Mouse (Mus musculus) cerebral cortex, adult 2 months (tissue): Measurements from ENCODE around the gene Htr2c.

Experiments
- WGBS: fragments of 180-500 bp; shearing (Covaris S2); methylation state at CpG from one replicate; pipeline ENCODE4 v1.1.7; 2018; 5-methylcytosine and 5-hydroxymethylcytosine counted together

Gene Htr2c

DNA sequence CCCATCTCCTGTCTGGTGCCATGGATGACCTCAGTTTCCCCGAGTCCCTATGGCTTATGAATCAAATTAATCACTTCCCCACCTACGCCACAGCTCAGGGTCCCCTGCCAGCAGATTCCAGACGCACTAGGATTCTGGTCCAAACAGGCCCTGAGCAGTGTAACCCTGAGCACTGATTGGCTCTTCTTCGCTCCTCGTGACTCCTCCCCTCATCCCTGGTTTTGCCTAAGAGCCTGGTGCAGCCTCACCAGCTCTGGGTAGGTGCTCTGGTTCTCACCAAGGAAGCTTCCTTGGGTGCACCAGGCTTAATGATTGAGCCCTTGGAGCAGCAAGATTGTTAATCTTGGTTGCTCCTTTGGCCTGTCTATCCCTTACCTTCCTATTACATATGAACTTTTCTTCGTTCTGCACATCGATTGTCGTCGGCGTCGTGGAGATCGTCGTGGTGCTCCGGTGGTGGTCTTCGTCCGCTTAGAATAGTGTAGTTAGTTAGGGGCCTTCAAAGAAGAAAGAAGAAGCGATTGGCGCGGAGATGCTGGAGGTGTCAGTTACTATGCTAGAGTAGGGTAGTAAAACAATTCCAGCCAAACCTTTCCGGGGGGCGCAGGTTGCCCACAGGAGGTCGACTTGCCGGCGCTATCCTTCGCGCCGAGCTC lies at the start of gene Htr2c:
Gene Htr2c (plus strand): TSS at position 256 of the 656 bp plus-strand sequence.
- 9% methylated on average over 27 of the region's 27 CpGs for WGBS

DNA sequence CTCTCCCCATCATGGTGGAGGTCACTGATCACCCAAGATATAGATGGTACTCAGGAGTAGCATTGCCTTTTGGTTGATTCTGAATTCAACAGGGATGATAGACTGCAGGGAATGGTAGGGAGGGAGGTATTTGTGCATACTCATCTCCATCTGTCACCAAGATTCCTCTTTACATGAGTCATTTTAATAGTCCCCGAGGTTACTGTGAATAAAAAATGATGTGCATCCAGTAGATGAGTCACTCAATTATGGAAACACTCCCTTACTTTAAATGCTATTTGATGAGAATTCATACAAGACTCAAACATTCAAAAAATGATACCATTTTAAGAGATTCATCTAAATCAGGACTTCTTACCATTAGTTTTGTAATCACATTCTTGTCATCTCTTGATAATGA lies 34.1 kb upstream of the Htr2c start:
- 19% methylated on average over 1 of the region's 1 CpGs for WGBS

DNA sequence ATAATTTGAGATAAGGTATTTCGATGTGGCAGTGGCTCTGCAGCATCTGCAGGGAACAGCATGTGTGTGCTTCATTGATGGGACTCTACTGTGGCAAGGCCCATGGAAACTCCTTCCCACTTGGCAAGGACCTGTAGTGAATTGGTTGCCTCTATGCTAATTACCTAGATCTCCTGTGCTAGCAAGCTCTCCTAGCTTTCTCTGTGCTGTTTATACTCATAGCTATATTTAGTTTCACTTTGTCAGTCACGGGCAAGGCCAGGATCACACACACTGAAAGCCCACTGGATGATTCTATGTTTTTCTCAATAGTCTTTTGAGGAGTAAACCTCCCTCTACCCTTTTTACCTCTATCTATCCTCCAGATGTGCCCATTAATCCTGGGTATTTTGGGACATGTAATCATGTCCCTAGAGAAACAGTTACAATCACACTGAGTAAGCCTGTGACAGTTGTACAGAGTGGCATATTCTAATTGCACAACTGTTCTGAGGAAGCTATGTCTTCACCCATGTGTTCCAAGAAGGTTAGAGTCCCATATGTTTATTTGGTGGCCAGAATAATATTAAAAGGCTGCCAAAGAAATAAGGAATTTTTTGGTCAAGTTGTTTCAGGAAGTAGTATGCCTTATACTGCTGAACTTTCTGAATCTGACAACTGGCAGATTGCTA lies 16.0 kb upstream of the Htr2c start:
- WGBS = 65% methylated on average over 2 of the region's 2 CpGs

DNA sequence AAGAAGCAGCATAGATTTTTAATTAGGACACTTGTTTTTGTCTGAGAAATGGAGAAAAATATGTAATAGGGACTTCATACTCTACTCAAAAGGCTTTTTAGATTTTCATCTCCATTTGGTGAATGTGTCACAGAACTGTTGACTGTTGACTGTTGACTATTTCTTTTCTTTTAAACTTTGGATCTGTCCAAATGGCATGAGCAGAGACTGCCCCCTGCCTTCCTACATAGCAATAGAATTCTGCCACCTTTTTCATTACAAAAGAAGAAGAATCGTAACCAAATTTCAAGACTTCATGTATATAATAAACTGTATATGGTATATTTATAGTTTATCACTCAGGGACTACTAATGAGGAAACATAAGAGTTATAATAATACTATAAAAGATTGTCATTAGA lies 3.7 kb upstream of the Htr2c start:
- 57% methylated on average over 1 of the region's 1 CpGs for WGBS

DNA sequence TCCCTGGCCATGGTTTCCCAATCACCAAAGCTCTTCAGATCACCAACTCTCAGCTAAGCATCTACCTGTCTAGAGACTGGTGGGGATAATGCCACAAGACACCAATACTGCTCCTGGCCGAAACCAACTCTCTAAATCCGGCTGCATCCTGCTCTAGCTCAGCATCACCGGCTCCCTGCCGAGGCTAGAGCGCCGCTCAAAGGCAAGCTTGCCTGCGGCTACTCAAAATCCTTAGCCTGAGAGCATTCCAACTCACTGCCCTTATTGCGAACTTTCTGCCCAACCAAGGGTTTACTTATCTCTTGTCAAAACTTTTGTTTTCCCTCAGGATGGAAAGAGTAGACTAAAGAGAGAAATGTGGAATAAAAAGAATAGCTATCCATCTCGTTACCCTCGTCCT lies 2.4 kb upstream of the Htr2c start:
- WGBS = 4% methylated on average over 10 of the region's 10 CpGs

DNA sequence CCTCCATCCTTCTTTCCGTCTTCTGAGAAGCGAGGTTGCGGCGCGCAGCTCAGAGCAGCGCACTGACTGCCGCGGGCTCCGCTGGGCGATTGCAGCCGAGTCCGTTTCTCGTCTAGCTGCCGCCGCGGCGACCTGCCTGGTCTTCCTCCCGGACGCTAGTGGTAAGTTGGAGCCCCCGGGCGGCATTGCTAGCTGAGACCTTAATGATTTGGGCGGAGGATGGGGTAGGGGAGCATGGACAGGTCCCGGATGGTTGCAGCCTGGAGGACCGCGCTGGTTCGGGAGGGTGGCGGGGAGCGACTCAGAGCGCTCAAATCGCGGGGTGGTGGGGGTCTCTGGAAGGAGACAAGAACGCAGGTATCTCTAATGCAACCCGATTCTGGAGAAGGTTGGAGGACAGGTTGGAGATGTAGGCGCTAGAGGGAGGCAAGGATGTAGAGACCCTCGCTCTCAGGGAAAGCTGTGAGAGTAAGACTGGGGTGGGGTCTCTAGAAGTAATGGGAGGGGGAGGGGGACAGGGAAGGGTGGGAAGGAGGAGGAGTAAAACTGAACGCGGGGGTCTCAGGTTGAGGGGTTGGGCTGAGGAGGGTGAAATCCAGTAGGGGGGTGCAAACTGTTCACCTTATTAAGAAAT lies 718 bp downstream of the Htr2c start:
- 4% methylated on average over 37 of the region's 37 CpGs for WGBS

DNA sequence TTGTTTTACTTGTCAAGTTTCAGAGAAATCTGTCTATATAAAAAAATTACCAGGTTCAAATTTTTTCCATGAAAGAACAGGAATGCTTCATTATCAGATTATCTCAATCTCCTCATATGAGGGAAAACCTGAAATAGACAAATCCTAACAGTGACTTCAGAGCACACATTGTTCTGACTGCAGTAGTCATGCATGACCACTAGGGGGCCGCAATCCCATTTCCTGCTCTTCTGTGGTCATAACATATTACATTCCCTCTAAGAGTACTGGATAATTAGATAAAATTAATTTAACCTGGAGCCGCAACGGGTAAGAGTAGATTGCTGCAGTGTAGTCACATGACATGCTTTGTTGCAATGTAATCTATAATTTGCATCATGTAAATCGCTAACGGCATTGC lies 17.6 kb downstream of the Htr2c start:
- 60% methylated on average over 5 of the region's 5 CpGs for WGBS

DNA sequence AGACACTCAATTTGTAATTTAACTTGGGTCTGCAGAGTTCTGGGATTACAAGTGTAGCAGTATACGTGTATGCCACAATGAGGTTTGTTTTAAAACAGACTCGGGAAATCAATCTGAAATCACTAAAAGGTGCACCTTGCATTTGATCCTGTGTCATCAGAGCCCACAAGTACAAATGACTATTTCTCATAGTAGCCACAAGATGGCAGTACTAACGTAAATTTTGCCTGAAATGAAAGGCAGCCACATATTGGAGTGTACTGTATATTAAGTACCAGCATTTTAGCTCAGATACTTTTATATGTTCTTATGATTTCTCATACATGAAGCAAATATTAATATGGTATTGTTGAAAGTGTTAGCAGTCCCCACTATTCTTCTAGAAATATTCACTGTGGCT lies 93.4 kb downstream of the Htr2c start:
- 29% methylated on average over 3 of the region's 3 CpGs for WGBS

DNA sequence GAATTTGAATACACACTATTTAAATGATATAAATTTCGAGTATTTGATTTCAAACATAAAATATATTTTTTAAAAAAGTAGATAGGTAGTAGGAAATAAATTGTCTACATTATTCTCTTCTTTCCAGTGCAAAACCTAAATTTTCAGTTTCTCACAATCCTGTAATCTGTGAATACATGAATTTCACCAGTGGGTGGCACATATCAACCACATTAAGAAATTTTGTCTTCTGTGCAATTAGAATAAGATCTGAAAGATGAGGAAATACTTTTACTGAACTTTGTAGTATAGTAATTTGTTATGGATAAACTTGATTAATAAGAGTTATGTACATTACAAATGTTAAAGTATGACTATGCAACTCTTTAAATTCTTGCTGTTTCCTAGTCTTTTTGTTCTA lies 156.8 kb downstream of the Htr2c start:
- WGBS = 49% methylated on average over 1 of the region's 1 CpGs

DNA sequence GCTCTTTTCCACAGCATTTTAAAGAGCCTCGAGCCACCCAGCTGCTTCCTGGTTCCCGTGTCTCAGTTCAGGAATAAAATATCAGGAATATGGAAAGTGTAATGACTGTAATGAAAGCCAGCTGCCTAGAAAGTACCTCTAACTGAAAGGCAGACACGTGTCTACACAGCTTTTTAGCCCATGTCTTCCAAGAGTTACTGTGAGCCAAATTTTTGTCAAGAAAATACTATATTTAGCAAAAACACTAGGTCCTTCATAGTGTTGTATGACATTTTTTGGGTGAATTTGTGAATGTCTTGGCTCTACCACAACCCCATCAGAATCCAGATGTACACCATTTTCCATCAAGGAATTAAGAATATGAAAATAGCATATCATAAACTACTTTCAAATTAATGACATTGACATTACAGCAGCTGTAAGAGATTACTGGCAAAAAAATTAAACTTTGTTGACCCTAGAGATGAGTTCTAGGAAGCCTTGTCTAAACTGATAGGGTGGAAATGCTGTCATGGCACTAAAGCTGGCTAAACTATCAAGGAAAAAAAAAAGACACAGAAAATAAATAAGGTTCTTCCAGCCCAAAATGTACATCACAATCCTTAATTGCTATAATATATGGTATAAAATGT lies 255.2 kb downstream of the Htr2c start:
- WGBS = 63% methylated on average over 3 of the region's 3 CpGs

DNA sequence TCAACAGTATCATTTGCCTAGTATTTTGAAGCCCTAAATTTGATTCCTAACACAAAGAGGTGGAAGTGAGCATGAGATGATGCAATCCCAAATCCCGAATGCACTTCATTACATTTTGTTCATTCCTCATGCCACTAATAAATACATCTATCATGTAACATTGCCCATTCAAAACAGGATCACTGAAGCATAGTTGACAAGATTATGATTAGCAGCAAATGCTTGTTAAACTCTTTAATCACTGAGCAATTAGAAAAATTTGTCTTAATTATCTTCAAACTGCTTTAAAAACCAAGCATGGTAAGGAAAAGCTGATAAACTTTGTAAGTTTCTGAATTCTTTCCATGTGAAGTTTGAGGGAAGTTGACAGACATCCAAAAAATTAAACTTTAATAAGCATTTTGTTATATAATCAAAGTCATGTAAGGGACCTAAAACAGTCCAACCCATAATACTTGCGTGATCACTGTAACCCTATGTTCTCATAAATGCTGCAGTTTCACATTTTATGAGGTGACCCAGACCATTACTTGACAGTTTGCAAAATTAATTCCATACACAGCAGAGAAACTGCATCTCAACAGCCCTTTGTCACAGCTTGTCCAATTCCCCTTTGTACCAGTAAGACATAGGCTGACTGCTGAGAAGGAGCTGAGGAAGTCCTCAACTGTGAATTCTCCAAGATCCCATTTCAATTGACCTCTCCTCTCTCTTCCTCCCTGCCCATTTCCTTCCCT lies 276.7 kb downstream of the Htr2c start:
- WGBS = 63% methylated on average over 2 of the region's 2 CpGs
